Mouse (Mus musculus): ENCODE measurements at regions not wholly inside any gene's neighbourhood (a gene's known extent, or its start where the extent isn't known, plus 50 kb on each side); places are given as distances from the start of the nearest gene placed in this dataset.
A peak's percentile ranks its signal among the peaks of the same experiment; 100 is the strongest.

DNA sequence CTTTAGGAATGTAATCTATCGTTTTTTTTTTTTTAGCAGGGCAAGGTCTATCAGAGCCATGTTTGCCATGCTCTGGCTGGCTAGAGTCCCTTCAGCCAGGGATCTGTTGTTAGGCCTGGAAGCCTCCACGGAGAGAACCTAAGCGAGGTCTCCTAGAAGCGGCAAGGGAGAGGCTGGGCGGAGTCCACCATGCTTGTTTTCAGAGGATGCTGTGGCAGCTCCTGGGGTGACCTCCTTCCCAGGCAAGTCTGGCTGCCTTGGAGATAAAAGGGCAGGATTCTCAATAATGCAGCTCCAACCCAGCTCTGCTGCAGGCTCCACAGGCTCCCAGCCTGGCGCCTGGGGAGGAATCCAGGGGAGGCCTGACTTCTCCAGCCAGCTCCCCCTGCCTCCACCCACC is 86.2 kb upstream of the Csf3r start:
- no peak for DNase-seq

DNA sequence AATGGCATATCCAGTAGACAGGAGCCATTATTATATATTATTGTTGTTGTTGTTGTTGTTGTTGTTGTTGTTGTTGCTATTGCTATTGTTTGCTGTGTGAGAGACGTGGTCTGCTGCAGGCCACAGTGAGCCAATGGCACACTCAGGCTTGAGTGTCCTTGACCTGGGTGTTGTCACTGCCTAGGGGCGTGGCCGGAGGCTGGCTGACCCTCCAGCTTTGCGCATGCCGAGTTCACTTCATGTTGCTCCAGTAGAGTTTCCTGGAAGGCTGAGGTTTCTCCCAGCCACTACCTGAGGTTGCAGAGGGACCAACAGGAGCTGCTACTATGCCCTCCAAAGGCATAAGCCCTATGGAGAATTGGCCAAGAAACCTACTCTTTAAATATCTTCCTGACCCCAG is 83.1 kb upstream of the Csf3r start:
- no peak for DNase-seq

DNA sequence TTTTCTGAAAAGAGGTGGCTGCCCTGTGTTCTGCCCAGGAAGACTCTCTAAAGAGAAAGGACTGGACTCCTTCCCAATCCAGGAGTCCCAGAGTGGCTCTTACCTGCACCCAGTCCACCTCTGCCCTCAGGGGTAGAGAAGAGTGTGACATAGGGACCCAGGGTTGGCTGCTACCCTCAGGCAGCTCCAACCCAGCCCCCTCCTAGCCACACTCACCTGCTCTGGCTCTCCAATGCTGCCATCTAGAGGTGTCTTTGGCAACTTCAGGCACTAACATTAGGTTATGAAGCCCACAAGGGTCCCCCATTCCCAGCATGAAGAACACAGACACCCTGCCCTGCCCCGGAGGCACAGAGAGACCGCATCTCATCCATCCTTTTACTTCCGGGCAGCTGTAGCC is 82.4 kb upstream of the Csf3r start:
- no peak for DNase-seq

DNA sequence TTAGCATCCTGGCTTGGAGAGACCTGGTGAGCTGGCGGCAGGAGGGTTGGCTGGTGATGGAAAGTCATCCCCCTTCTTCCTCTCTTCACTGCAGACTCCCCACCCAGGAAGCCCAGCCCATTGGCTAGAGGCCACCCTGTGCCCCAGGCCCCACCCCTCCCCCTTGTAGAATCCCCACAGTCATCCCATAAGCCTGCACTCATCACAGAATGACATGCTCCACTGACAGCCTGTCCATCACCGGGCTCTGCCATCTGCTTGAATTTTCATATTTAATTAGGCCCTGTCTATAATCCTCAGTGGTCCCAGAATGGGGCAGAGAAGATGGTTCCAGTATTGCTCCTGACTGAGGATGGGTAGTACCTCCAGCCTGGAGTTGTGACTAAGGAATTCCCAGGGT is 79.3 kb upstream of the Csf3r start:
- no peak for DNase-seq

DNA sequence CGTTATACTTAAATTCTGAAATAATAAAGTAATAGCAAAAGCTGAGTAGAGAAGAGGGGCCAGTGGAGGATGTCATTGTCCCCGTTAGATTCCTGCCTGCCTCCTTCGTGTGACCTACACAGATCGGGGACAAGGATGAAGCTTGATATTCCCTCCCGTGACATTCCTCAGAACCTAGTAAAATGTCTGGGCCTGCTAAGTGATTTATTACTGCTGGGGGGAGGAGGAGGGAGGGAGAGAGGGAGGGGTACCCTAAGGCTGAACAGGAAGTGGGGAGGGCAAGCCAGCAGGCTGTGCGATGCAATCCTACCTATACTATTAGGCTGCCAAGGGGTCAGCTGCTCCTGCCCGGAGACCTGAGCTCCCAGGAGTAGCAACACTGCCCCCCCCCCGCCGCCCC is 64.9 kb upstream of the Csf3r start:
- no peak for DNase-seq

DNA sequence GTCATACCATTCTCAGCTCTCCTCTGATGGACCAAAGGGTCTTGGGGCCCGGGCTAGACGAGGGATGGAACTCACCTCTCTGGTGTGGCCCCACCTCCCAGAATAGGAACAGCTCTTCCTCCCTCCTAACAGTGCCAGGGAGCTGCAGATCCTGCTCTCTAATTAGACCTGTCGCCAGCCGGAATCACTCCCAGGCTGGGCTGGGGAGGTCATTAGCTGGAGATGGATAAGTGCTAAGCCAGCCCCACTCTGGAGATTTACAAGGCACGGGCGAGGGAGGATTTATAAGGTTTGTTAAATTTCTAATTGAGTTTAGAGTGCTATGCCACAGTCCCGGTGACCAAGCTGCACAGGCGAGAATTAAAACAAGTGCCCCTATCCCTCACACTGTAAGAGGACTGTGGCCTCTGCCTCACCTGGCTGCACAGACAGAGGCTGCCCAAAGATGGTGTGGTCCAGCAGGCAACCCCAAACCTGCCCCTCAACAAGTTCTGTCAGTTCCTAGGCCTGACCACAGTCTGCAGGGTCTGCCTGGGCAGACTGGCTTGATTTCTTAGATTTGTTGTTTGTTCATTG is 63.6 kb upstream of the Csf3r start:
- no peak for DNase-seq

DNA sequence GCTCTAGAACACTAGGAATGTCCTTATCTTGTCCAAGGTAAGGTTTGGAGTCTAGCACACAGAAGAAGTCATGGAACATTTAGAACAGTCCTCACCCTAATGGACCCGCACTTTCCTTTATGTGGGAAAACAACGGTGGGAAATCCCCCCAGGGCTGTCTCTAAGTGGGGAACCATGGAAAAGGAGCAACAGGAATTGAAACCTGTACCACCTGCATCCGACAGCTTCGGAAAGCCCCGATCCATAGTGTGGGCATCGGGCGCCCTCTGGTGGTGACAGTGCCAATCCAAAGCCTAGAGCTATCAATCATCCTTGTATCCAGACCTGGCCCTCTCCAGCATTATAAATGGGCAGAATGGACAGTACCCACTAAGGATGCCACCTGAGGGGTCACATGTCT is 61.7 kb upstream of the Csf3r start:
- DNase-seq: peak; percentile 45
